Mouse (Mus musculus) midbrain, postnatal 0 days (tissue): ENCODE measurements around the gene Fbp1. TPM values are rescaled to one million over a fixed set of nuclear protein-coding genes. Genes with fewer than 3 reads are reported as not detected.
A peak's percentile ranks its signal among the peaks of the same experiment; 100 is the strongest.

ENCODE experiments used
- ATAC-seq: fragments of 200-750 bp; cut with Nextera tagmentation; 2 replicates; pipeline ENCODE4 v1.8.0; 2017; ENCODE audit warnings: moderate number of reproducible peaks, mild to moderate bottlenecking, moderate TSS enrichment, moderate library complexity; ENCODE audit not compliant: low FRiP score
- DNase-seq: peaks from one replicate; pipeline ENCODE4 v3.0.0-alpha.2; 2015; ENCODE audit warnings: low spot score
- H3K27ac ChIP-seq: fragments of 300-500 bp; sonication (generic); 2 replicates; pipeline ENCODE4 v1.5.1; 2014; ENCODE audit warnings: low read depth, mild to moderate bottlenecking, low read length, mixed read lengths
- H3K27me3 ChIP-seq: fragments of 300-500 bp; sonication (generic); 2 replicates; pipeline ENCODE4 v1.6.1; 2014; ENCODE audit warnings: low read length, control low read depth, mixed read lengths; ENCODE audit not compliant: insufficient read depth
- H3K36me3 ChIP-seq: fragments of 300-500 bp; sonication (generic); 2 replicates; pipeline ENCODE4 v1.6.1; 2014; ENCODE audit warnings: low read length, control low read depth, mixed read lengths; ENCODE audit not compliant: insufficient read depth
- H3K4me1 ChIP-seq: fragments of 300-500 bp; sonication (generic); 2 replicates; pipeline ENCODE4 v1.6.1; 2014; ENCODE audit warnings: mild to moderate bottlenecking, control low read depth, antibody characterized with exemption, low read length, mixed read lengths; ENCODE audit not compliant: insufficient read depth
- H3K4me2 ChIP-seq: fragments of 300-500 bp; sonication (generic); 2 replicates; pipeline ENCODE4 v1.6.1; 2014; ENCODE audit warnings: low read depth, mild to moderate bottlenecking, low read length, mixed read lengths; ENCODE audit not compliant: poor library complexity, severe bottlenecking
- H3K4me3 ChIP-seq: fragments of 300-500 bp; sonication (generic); 2 replicates; pipeline ENCODE4 v1.5.1; 2014; ENCODE audit warnings: low read depth, mild to moderate bottlenecking, low read length, moderate library complexity
- H3K9ac ChIP-seq: fragments of 300-500 bp; sonication (generic); replicated peaks from 2 replicates; pipeline ENCODE4 v1.6.1; 2014; ENCODE audit warnings: mild to moderate bottlenecking, low read length, moderate library complexity, mixed read lengths; ENCODE audit not compliant: poor library complexity, severe bottlenecking
- H3K9me3 ChIP-seq: fragments of 300-500 bp; sonication (generic); 2 replicates; pipeline ENCODE4 v1.6.1; 2016; ENCODE audit warnings: low read length, control low read depth
- CTCF ChIP-seq: IDR thresholded peaks from 2 replicates; pipeline ENCODE4 v1.5.1; 2016; ENCODE audit warnings: antibody characterized with exemption, mild to moderate bottlenecking
- WGBS: fragments of 180-500 bp; shearing (Covaris S2); extraction: QIAGEN DNeasy Blood & Tissue Kit; methylation state at CpG from one replicate; pipeline ENCODE4 v1.1.7; 2014; 5-methylcytosine and 5-hydroxymethylcytosine counted together
- polyA plus RNA-seq: library from polyadenylated mRNA; unstranded; fragments of >200 nt; fragmentation: Nextera tagmentation; extraction: Ambion mirVana; gene quantifications from 2 replicates; pipeline ENCODE4 v1.2.1, GENCODE M21; 2015
- total RNA-seq: library from RNA; depleted of rRNA; stranded (reverse); fragments of >200 nt; gene quantifications from 2 replicates; pipeline ENCODE4 v1.2.3, GENCODE M21; 2014

Gene Fbp1
- total and polyA plus RNA-seq, 2 experiments from 2014 or later: 0.27 TPM; not detected in 1

- H3K4me2 ChIP-seq: no peak within 1 kb of the TSS
- H3K36me3 ChIP-seq: no peaks in the 10 kb centered on the region
- no peak within 1 kb of the TSS for H3K27ac ChIP-seq
- WGBS: 75% methylated on average over 21 of the region's 21 CpGs
- no peak within 1 kb of the TSS; the same call in 1 of the 2 replicates for H3K9ac ChIP-seq
- ATAC-seq (no peak), DNase-seq (no peak)
- H3K9me3 ChIP-seq: no peaks in the 10 kb centered on the region
- H3K27me3 ChIP-seq: no peaks in the 10 kb centered on the region
- no peak within 1 kb of the TSS for H3K4me3 ChIP-seq
- no peaks in the 10 kb centered on the region for H3K4me1 ChIP-seq
- TF ChIP-seq CTCF: no peak
Observed at GRCm38 (mm10) chr13:62857941-62858915, 29.9 kb downstream of the Fbp1 start, which contains the start of gene Fbp2. Fbp2 (minus strand) TSS chr13:62858422.

GRCm38 (mm10) chr13:62856850-62857249 is 31.2 kb downstream of the Fbp1 start:
- Histone ChIP-seq H3K27me3 (no peaks in the 10 kb centered on the region), H3K27ac (no peak overlapping the region), H3K4me1 (no peaks in the 10 kb centered on the region), H3K4me2 (no peak overlapping the region), H3K36me3 (no peaks in the 10 kb centered on the region), H3K9me3 (no peaks in the 10 kb centered on the region), H3K9ac (no peak overlapping the region), H3K4me3 (no peak overlapping the region)
- no peak for TF ChIP-seq CTCF
- DNase-seq (no peak), ATAC-seq (no peak)
- 89% methylated on average over 14 of the region's 14 CpGs for WGBS

- Histone ChIP-seq H3K9me3 (no peaks in the 10 kb centered on the region), H3K36me3 (no peaks in the 10 kb centered on the region), H3K4me3 (peak overlapping the region; percentile 38), H3K27me3 (no peaks in the 10 kb centered on the region), H3K4me2 (peak overlapping the region; percentile 73), H3K27ac (no peak overlapping the region), H3K4me1 (no peaks in the 10 kb centered on the region), H3K9ac (peak overlapping the region; percentile 44)
- peak; percentile 92 for ATAC-seq
- peak; percentile 93 for TF ChIP-seq CTCF
- DNase-seq: peak; percentile 92
- WGBS: 3% methylated on average over 5 of the region's 5 CpGs
Observed at GRCm38 (mm10) chr13:62856305-62856675, 31.8 kb downstream of the Fbp1 start.

GRCm38 (mm10) chr13:62855396-62856304 is 32.4 kb downstream of the Fbp1 start:
- Histone ChIP-seq H3K4me1 (no peaks in the 10 kb centered on the region), H3K4me2 (peak overlapping the region; percentile 73), H3K36me3 (no peaks in the 10 kb centered on the region), H3K9me3 (no peaks in the 10 kb centered on the region), H3K27me3 (no peaks in the 10 kb centered on the region), H3K4me3 (peak overlapping the region; percentile 38), H3K27ac (no peak overlapping the region), H3K9ac (peak overlapping the region; percentile 44)
- ATAC-seq (peak; percentile 71), DNase-seq (no peak)
- WGBS: 38% methylated on average over 25 of the region's 25 CpGs
- no peak for TF ChIP-seq CTCF

GRCm38 (mm10) chr13:62854666-62855065 is 33.4 kb downstream of the Fbp1 start:
- WGBS: 9% methylated on average over 15 of the region's 15 CpGs
- peak overlapping the region; percentile 30; the same call in 1 of the 2 replicates for H3K4me2 ChIP-seq
- H3K36me3 ChIP-seq: no peaks in the 10 kb centered on the region
- no peak overlapping the region for H3K27ac ChIP-seq
- no peaks in the 10 kb centered on the region for H3K27me3 ChIP-seq
- H3K9me3 ChIP-seq: no peaks in the 10 kb centered on the region
- ATAC-seq (no peak), DNase-seq (peak; percentile 46)
- TF ChIP-seq CTCF: peak; percentile 96
- no peak overlapping the region for H3K9ac ChIP-seq
- H3K4me1 ChIP-seq: no peaks in the 10 kb centered on the region
- H3K4me3 ChIP-seq: no peak overlapping the region
